Mouse (Mus musculus) lung, postnatal 0 days (tissue): Measurements from ENCODE around the gene Alox5ap.

ENCODE experiments used
- CTCF ChIP-seq: IDR thresholded peaks from 2 replicates; pipeline ENCODE4 v1.5.1; 2016; ENCODE audit warnings: antibody characterized with exemption, mild to moderate bottlenecking
- EP300 ChIP-seq: IDR thresholded peaks from 2 replicates; pipeline ENCODE4 v1.6.1; 2016; ENCODE audit warnings: antibody characterized with exemption, mild to moderate bottlenecking, control low read depth

DNA sequence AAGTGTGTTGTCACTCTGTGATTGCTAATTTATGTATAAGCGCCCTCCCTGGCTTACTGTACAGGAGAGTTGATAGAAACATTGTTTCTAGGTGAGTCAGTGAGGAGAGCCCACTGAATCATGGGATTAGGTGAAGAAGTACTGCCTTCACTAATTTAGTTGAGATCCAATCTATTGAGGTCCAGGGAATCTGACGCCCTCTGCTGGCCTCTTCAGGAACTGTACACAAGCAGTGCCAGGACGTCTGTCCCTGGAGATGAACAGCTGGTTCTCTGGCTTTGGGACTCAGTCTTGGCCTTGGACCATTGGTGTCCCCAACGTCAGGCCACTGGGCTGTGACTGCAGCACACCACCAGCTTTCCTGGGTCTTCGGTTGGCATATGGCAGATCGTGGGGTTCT, 2.7 kb upstream of the Alox5ap start:
- TF ChIP-seq CTCF (peak; percentile 62), EP300 (no peak)
